Mouse (Mus musculus) B cell, adult 2 months (primary cell): ENCODE data around the gene Slc37a3.
"Not testable (repeated sequence)": the region's sequence is repeated elsewhere in the genome, so short reads cannot be mapped to it uniquely, and the experiment has no call there.

Source experiments
- DNase-seq, 2 experiments: peaks; one replicate each; pipeline ENCODE4 v3.0.0; 2022

Gene Slc37a3

GRCm38 (mm10) chr6:39377311-39377827, at the start of gene Slc37a3:
Slc37a3 (minus strand) TSS chr6:39377675.
- DNase-seq = peak; percentile 91 to 93

GRCm38 (mm10) chr6:39426725-39427124, 49.2 kb upstream of the Slc37a3 start:
- no peak for DNase-seq

GRCm38 (mm10) chr6:39425181-39425580, 47.7 kb upstream of the Slc37a3 start:
- no peak for DNase-seq

GRCm38 (mm10) chr6:39423686-39424085, 46.2 kb upstream of the Slc37a3 start:
- no peak for DNase-seq

GRCm38 (mm10) chr6:39423130-39423551, 45.7 kb upstream of the Slc37a3 start:
- DNase-seq = no peak

GRCm38 (mm10) chr6:39420867-39421266, 43.4 kb upstream of the Slc37a3 start:
- DNase-seq = no peak

GRCm38 (mm10) chr6:39419851-39420721, 42.6 kb upstream of the Slc37a3 start, which contains the start of gene Mkrn1:
Mkrn1 (minus strand) TSS chr6:39420462.
- DNase-seq = peak; percentile 84 to 85

- peak in 1 of 2 experiments; percentile 46 for DNase-seq
Observed at GRCm38 (mm10) chr6:39419386-39419850, 41.9 kb upstream of the Slc37a3 start.

- not testable (repeated sequence) for DNase-seq
Observed at GRCm38 (mm10) chr6:39416654-39417053, 39.2 kb upstream of the Slc37a3 start.

GRCm38 (mm10) chr6:39415762-39416161, 38.3 kb upstream of the Slc37a3 start:
- DNase-seq = peak; percentile 88 to 91

GRCm38 (mm10) chr6:39414106-39414505, 36.6 kb upstream of the Slc37a3 start:
- no peak for DNase-seq

GRCm38 (mm10) chr6:39406480-39406879, 29.0 kb upstream of the Slc37a3 start:
- DNase-seq = no peak

- DNase-seq = no peak
Observed at GRCm38 (mm10) chr6:39403136-39403535, 25.7 kb upstream of the Slc37a3 start.

GRCm38 (mm10) chr6:39400343-39400742, 22.9 kb upstream of the Slc37a3 start:
- DNase-seq = peak in 1 of 2 experiments; percentile 21

GRCm38 (mm10) chr6:39398342-39398741, 20.9 kb upstream of the Slc37a3 start:
- no peak for DNase-seq

- DNase-seq = no peak
Observed at GRCm38 (mm10) chr6:39397046-39397445, 19.6 kb upstream of the Slc37a3 start.

GRCm38 (mm10) chr6:39395916-39396315, 18.4 kb upstream of the Slc37a3 start:
- DNase-seq = no peak

GRCm38 (mm10) chr6:39395471-39395870, 18.0 kb upstream of the Slc37a3 start:
- DNase-seq = no peak

GRCm38 (mm10) chr6:39389988-39390387, 12.5 kb upstream of the Slc37a3 start:
- DNase-seq = no peak

GRCm38 (mm10) chr6:39381125-39381880, 3.8 kb upstream of the Slc37a3 start, which contains the start of gene Rab19:
Rab19 (plus strand) TSS chr6:39381175.
- peak; percentile 55 for DNase-seq

- DNase-seq = no peak
Observed at GRCm38 (mm10) chr6:39380276-39380675, 2.8 kb upstream of the Slc37a3 start.

- peak; percentile 52 to 56 for DNase-seq
Observed at GRCm38 (mm10) chr6:39379749-39380148, 2.3 kb upstream of the Slc37a3 start.

- peak; percentile 57 to 72 for DNase-seq
Observed at GRCm38 (mm10) chr6:39379224-39379623, 1.7 kb upstream of the Slc37a3 start.
